Mouse (Mus musculus) spleen, adult 2 months (tissue): Measurements from ENCODE around the gene Tmod2.

ENCODE experiments used
- CTCF ChIP-seq: fragments of 200-500 bp; IDR thresholded peaks from 2 replicates; pipeline ENCODE4 v1.5.1; 2011; ENCODE audit warnings: mild to moderate bottlenecking, inconsistent platforms; ENCODE audit not compliant: insufficient read depth, insufficient read length, insufficient replicate concordance; ENCODE audit errors: extremely low read depth
- POLR2A ChIP-seq: fragments of 200-500 bp; IDR thresholded peaks from 2 replicates; pipeline ENCODE4 v1.6.1; 2011; ENCODE audit warnings: low read depth, low read length, inconsistent platforms

GRCm38 (mm10) chr9:75564892-75565291, 46.2 kb downstream of the Tmod2 start:
- TF ChIP-seq CTCF (no peak), POLR2A (no peak)
